In the genomic region with DNA sequence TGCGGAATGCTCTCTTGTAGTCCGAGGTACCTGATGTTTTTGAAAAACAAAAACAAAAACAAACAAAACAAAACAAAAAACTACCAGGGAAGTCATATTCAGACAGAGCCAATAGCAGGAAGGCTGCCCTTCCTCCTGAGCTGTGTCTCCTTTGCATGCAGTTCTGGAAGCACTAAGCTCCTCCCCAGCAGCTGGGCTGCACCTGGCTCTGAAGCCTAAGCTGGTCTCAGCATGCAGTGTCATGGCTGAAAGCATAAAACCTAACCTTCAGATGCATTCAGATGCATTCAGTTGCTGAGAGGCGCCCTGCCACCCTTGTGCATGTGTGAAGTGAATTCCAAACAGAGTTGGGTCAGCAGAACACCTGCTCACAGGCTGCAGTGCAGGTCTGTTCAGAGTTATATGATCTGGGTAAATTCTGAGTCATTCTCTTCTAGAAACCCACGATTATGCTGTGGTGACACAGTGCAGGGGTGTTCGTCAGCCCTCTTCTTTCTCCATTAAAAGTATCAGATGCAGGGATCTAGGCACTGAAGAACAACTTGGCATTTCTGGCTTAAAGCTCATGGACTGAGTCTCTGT, we compare ENCODE assay signal across 16 mouse cellular contexts.
DNase-seq lines count a peak whose midpoint lies in the region; ATAC-seq and TF ChIP-seq lines count a peak whose summit lies in the region.
"Had no signal": no experiment of that assay in that cellular context is flagged by ENCODE, and none has a peak within 500 bp of the region (broad histone marks: within the 10 kb centered on the region; RNA-seq: fewer than 3 reads in every experiment).

No protein-coding gene starts in this region.

- DNase-seq in heart, postnatal 10 days: peak; percentile 3 to 7
- DNase-seq in heart, postnatal 25 days (ENCODE audit: low spot score): no peak
- DNase-seq in neural tube, embryonic 10.5 days (ENCODE audit: extremely low spot score, low spot score): peak; percentile 32
- DNase-seq in limb, embryonic 14.5 days (ENCODE audit: low spot score): peak; percentile 52
- peak; percentile 16 for DNase-seq in retina, postnatal 1 day
- DNase-seq in urinary bladder, postnatal 14 days (ENCODE audit: low spot score): no peak
- DNase-seq: adrenal gland, postnatal 10 days; kidney, postnatal 10 days; layer of hippocampus, adult 9-11 months; lung, adult 18-20 months; lung, postnatal 4 days had no signal

- H3K9me3 ChIP-seq in neural tube, embryonic 15.5 days (replicated peaks): no peaks in the 10 kb centered on the region
- no peaks in the 10 kb centered on the region for H3K9me3 ChIP-seq in limb, embryonic 14.5 days (ENCODE audit: control insufficient read depth, low read length)
- H3K9me3 ChIP-seq: intestine, embryonic 15.5 days had no signal

- no peak overlapping the region for H3K27ac ChIP-seq in neural tube, embryonic 15.5 days (replicated peaks)
- no peak overlapping the region for H3K27ac ChIP-seq in limb, embryonic 14.5 days (replicated peaks; ENCODE audit: low read depth, low read length)
- H3K27ac ChIP-seq: intestine, embryonic 15.5 days had no signal

- H3K4me1 ChIP-seq in neural tube, embryonic 15.5 days: no peaks in the 10 kb centered on the region
- peaks cover 4% of the 10 kb centered on the region; the same call in 1 of the 2 replicates for H3K4me1 ChIP-seq in limb, embryonic 14.5 days (ENCODE audit: control insufficient read depth, insufficient read depth, low read length)
- H3K4me1 ChIP-seq: intestine, embryonic 15.5 days had no signal

- TF ChIP-seq POLR2A in limb, embryonic 14.5 days (IDR thresholded peaks at IDR 0.05; ENCODE audit: borderline replicate concordance, extremely low read depth, insufficient read depth, insufficient read length): no peak

- 56% methylated on average over 5 of the region's 5 CpGs for WGBS in neural tube, embryonic 15.5 days
- 44% methylated on average over 5 of the region's 5 CpGs for WGBS in limb, embryonic 14.5 days

- H3K4me3 ChIP-seq in neural tube, embryonic 15.5 days (replicated peaks): no peak overlapping the region
- no peak overlapping the region for H3K4me3 ChIP-seq in limb, embryonic 14.5 days (replicated peaks; ENCODE audit: low read length)
- H3K4me3 ChIP-seq: intestine, embryonic 15.5 days; myocyte had no signal

- H3K9ac ChIP-seq in neural tube, embryonic 15.5 days (replicated peaks): no peak overlapping the region
- H3K9ac ChIP-seq in limb, embryonic 14.5 days (ENCODE audit: low read depth, low read length, severe bottlenecking): no peak overlapping the region
- H3K9ac ChIP-seq: intestine, embryonic 15.5 days had no signal

- intact Hi-C loops in heart, postnatal 10 days (cut with DNase I): no loop called here
- intact Hi-C loops in heart, postnatal 25 days (cut with DNase I): no loop called here

- no peak overlapping the region for H3K4me2 ChIP-seq in neural tube, embryonic 15.5 days
- H3K4me2 ChIP-seq in limb, embryonic 14.5 days (replicated peaks; ENCODE audit: low read depth, low read length, severe bottlenecking): no peak overlapping the region
- H3K4me2 ChIP-seq: intestine, embryonic 15.5 days had no signal

- no peaks in the 10 kb centered on the region for H3K27me3 ChIP-seq in neural tube, embryonic 15.5 days (replicated peaks)
- H3K27me3 ChIP-seq in limb, embryonic 14.5 days (ENCODE audit: control insufficient read depth, insufficient read depth, low read length): no peaks in the 10 kb centered on the region
- H3K27me3 ChIP-seq: intestine, embryonic 15.5 days had no signal

- H3K36me3 ChIP-seq in neural tube, embryonic 15.5 days: no peaks in the 10 kb centered on the region
- H3K36me3 ChIP-seq in limb, embryonic 14.5 days (ENCODE audit: control insufficient read depth, insufficient read depth, low read length): no peaks in the 10 kb centered on the region
- H3K36me3 ChIP-seq: G1E; intestine, embryonic 15.5 days had no signal

- ATAC-seq in neural tube, embryonic 15.5 days (ENCODE audit: low FRiP score): no peak
- ATAC-seq in limb, embryonic 14.5 days (ENCODE audit: low FRiP score, low read depth): peak; percentile 55; the same call in 1 of the 2 replicates
- ATAC-seq in megakaryocyte progenitor cell, adult 5-6 weeks (replicated peaks; ENCODE audit: poor library complexity): no peak
- ATAC-seq: intestine, embryonic 15.5 days had no signal

Comparison
In these comparisons a context has a peak if more than half of its experiments do, and no peak if none do; other contexts are left out.
1. DNase-seq: peak in heart, postnatal 10 days (2 of 2), neural tube, embryonic 10.5 days (single experiment), limb, embryonic 14.5 days (single experiment) and retina, postnatal 1 day (single experiment); none in heart, postnatal 25 days (single experiment) and urinary bladder, postnatal 14 days (single experiment).